Mouse (Mus musculus): ENCODE measurements around the gene Aprt.
A peak's percentile ranks its signal among the peaks of the same experiment; 100 is the strongest.

The Aprt gene

GRCm38 (mm10) chr8:122576648-122577022, at the start of gene Aprt:
Aprt (minus strand) TSS chr8:122576909.
- peak; percentile 91 to 93 for DNase-seq (ENCODE audit: low spot score in 2 of 2)

- DNase-seq (ENCODE audit: low spot score in 2 of 2), result no peak
These were observed 49.1 kb upstream of the Aprt start for GRCm38 (mm10) chr8:122625811-122626210.

GRCm38 (mm10) chr8:122624653-122625052, 47.9 kb upstream of the Aprt start:
- no peak for DNase-seq (ENCODE audit: low spot score in 2 of 2)

- peak; percentile 69 to 71 for DNase-seq (ENCODE audit: low spot score in 2 of 2)
These were observed 47.3 kb upstream of the Aprt start for GRCm38 (mm10) chr8:122623844-122624642.

GRCm38 (mm10) chr8:122622727-122623126, 46.0 kb upstream of the Aprt start, which contains the start of gene Pabpn1l:
Pabpn1l (minus strand) TSS chr8:122622739.
- no peak for DNase-seq (ENCODE audit: low spot score in 2 of 2)

- DNase-seq (ENCODE audit: low spot score in 2 of 2), result no peak
These were observed 43.7 kb upstream of the Aprt start for GRCm38 (mm10) chr8:122620446-122620845.

- DNase-seq (ENCODE audit: low spot score in 2 of 2), result no peak
These were observed 42.1 kb upstream of the Aprt start for GRCm38 (mm10) chr8:122618660-122619378.

- peak; percentile 75 to 81 for DNase-seq (ENCODE audit: low spot score in 2 of 2)
These were observed 41.3 kb upstream of the Aprt start for GRCm38 (mm10) chr8:122617947-122618546.

- DNase-seq (ENCODE audit: low spot score in 2 of 2), result peak in 1 of 2 experiments; percentile 51
These were observed 39.6 kb upstream of the Aprt start for GRCm38 (mm10) chr8:122616181-122616905.

- DNase-seq (ENCODE audit: low spot score in 2 of 2), result peak; percentile 94 to 96
These were observed 34.8 kb upstream of the Aprt start, which contains the start of the genes Galns and Trappc2l for GRCm38 (mm10) chr8:122611295-122612133. Galns (minus strand) TSS chr8:122611463. Trappc2l (plus strand) TSS chr8:122611640.

GRCm38 (mm10) chr8:122610612-122611277, 34.0 kb upstream of the Aprt start:
- no peak for DNase-seq (ENCODE audit: low spot score in 2 of 2)

GRCm38 (mm10) chr8:122610209-122610608, 33.5 kb upstream of the Aprt start:
- no peak for DNase-seq (ENCODE audit: low spot score in 2 of 2)

GRCm38 (mm10) chr8:122606810-122607209, 30.1 kb upstream of the Aprt start:
- DNase-seq (ENCODE audit: low spot score in 2 of 2), result no peak

GRCm38 (mm10) chr8:122605367-122605766, 28.7 kb upstream of the Aprt start:
- DNase-seq (ENCODE audit: low spot score in 2 of 2), result no peak

- no peak for DNase-seq (ENCODE audit: low spot score in 2 of 2)
These were observed 27.9 kb upstream of the Aprt start for GRCm38 (mm10) chr8:122604640-122605039.

- DNase-seq (ENCODE audit: low spot score in 2 of 2), result no peak
These were observed 24.0 kb upstream of the Aprt start for GRCm38 (mm10) chr8:122600666-122601065.

GRCm38 (mm10) chr8:122596031-122596430, 19.3 kb upstream of the Aprt start:
- no peak for DNase-seq (ENCODE audit: low spot score in 2 of 2)

- no peak for DNase-seq (ENCODE audit: low spot score in 2 of 2)
These were observed 17.2 kb upstream of the Aprt start for GRCm38 (mm10) chr8:122593783-122594507.

GRCm38 (mm10) chr8:122593240-122593639, 16.5 kb upstream of the Aprt start:
- DNase-seq (ENCODE audit: low spot score in 2 of 2), result no peak

GRCm38 (mm10) chr8:122586749-122587148, 10.0 kb upstream of the Aprt start:
- no peak for DNase-seq (ENCODE audit: low spot score in 2 of 2)

All from heart, adult 9 months (tissue).